Mouse (Mus musculus): ENCODE measurements around the gene Calr3.

The Calr3 gene

GRCm38 (mm10) chr8:72434952-72435351 is 8.7 kb downstream of the Calr3 start:
- no peak for DNase-seq

- DNase-seq: no peak
Observed at GRCm38 (mm10) chr8:72429676-72430075, 14.0 kb downstream of the Calr3 start.

GRCm38 (mm10) chr8:72422926-72423325 is 20.7 kb downstream of the Calr3 start:
- peak; percentile 24 for DNase-seq

- peak; percentile 98 for DNase-seq
Observed at GRCm38 (mm10) chr8:72421362-72422335, 22.0 kb downstream of the Calr3 start, which contains the start of gene Eps15l1. Eps15l1 (minus strand) TSS chr8:72421460.

GRCm38 (mm10) chr8:72420571-72421361 is 22.9 kb downstream of the Calr3 start:
- peak; percentile 46 for DNase-seq

- no peak for DNase-seq
Observed at GRCm38 (mm10) chr8:72418073-72418472, 25.6 kb downstream of the Calr3 start.

- DNase-seq: no peak
Observed at GRCm38 (mm10) chr8:72415252-72415651, 28.4 kb downstream of the Calr3 start.

- DNase-seq: no peak
Observed at GRCm38 (mm10) chr8:72413839-72414238, 29.8 kb downstream of the Calr3 start.

- no peak for DNase-seq
Observed at GRCm38 (mm10) chr8:72409443-72409842, 34.2 kb downstream of the Calr3 start.

GRCm38 (mm10) chr8:72407878-72408277 is 35.8 kb downstream of the Calr3 start:
- no peak for DNase-seq

- no peak for DNase-seq
Observed at GRCm38 (mm10) chr8:72402981-72403380, 40.7 kb downstream of the Calr3 start.

- no peak for DNase-seq
Observed at GRCm38 (mm10) chr8:72401381-72401780, 42.3 kb downstream of the Calr3 start.

GRCm38 (mm10) chr8:72385737-72386136 is 57.9 kb downstream of the Calr3 start:
- DNase-seq: no peak

GRCm38 (mm10) chr8:72382395-72382794 is 61.3 kb downstream of the Calr3 start:
- no peak for DNase-seq

- DNase-seq: peak; percentile 68
Observed at GRCm38 (mm10) chr8:72380656-72381055, 63.0 kb downstream of the Calr3 start.

GRCm38 (mm10) chr8:72376900-72377299 is 66.8 kb downstream of the Calr3 start:
- DNase-seq: no peak

- no peak for DNase-seq
Observed at GRCm38 (mm10) chr8:72376309-72376708, 67.4 kb downstream of the Calr3 start.

- DNase-seq: no peak
Observed at GRCm38 (mm10) chr8:72375161-72375560, 68.5 kb downstream of the Calr3 start.

Measured in cerebellum, adult 9-10 months (tissue).